Mouse (Mus musculus) inflammation-experienced regulatory T-cells, adult 16 weeks (primary cell): ENCODE results near the gene Drd4. TPM values are rescaled to one million over a fixed set of nuclear protein-coding genes. Genes with fewer than 3 reads are reported as not detected.

Experiments
- polyA plus RNA-seq: library from polyadenylated mRNA; unstranded; fragments of 100-300 nt; shearing (Covaris generic); gene quantifications from one replicate; pipeline ENCODE4 v1.2.1, GENCODE M21; 2017

The Drd4 gene
- polyA plus RNA-seq, result not detected

GRCm38 (mm10) chr7:141291921-141292582 is at the start of gene Drd4:
Gene Drd4 (plus strand): TSS chr7:141292006.

GRCm38 (mm10) chr7:141265739-141266561 is 25.9 kb upstream of the Drd4 start, which contains the start of gene Irf7:
Gene Irf7 (minus strand): TSS chr7:141266481.

GRCm38 (mm10) chr7:141276546-141276945 is 15.3 kb upstream of the Drd4 start, which contains the start of gene Cdhr5:
Gene Cdhr5 (minus strand): TSS chr7:141276786.

DNA sequence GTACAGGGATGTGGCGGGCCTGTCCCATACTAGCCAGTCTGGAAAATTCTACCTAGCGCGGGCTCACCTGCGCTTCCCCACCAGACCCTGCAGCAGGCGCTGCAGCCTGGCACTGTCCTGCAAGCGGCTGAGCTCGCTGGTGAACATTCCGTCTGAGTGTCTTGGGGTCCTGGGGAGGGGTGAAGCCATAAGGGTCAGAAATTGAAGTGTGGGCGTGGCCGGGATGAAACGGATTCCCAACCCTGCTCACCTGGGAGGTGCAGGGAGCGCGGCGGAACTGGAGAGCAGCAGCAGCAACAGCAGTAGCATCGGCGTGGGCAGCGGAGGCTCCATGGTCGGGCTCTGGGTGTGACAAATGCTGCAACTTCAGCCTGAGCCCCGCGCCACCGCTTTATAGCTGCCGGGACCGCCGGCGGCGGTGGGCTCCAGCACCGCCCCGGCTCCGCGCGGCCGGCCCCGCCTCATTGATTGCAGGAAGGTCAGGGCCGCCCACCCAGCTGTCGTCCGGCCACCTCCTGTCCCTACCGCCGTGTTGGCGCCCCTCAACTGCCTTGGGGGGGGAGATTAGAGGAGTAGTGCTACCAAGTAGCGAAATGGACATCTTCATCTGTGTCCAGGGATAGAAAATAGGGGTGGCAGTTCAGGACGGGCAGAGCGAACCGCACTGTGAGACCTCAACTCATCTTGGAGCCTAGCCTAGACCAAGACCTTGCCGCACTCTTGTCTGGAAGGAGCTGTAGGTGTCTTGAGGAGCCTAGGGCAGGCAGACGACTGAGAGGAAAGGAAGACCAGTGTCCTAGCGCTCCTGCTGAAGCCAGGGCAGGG is 12.8 kb upstream of the Drd4 start, which contains the start of gene Sct:
Gene Sct (minus strand): TSS at position 368 of the 825 bp plus-strand sequence.

GRCm38 (mm10) chr7:141327469-141328372 is 35.9 kb downstream of the Drd4 start, which contains the start of the genes Deaf1 and Tmem80:
Gene Deaf1 (minus strand): TSS chr7:141327690.
Gene Tmem80 (plus strand): TSS chr7:141327739.

GRCm38 (mm10) chr7:141338576-141339131 is 46.8 kb downstream of the Drd4 start, which contains the start of gene Eps8l2:
Gene Eps8l2 (plus strand): TSS chr7:141338880.

Other genes starting within 250 kb of the Drd4 start
- gene B4galnt4, start 230.9 kb upstream of the Drd4 start, polyA plus RNA-seq, result 21.9 TPM
- gene Pkp3, start 213.8 kb upstream of the Drd4 start, polyA plus RNA-seq, result 422 TPM
- gene Sigirr, start 191.4 kb upstream of the Drd4 start, polyA plus RNA-seq, result 261 TPM
- 0.24 TPM for gene Ano9, start 174.2 kb upstream of the Drd4 start, polyA plus RNA-seq
- 19.3 TPM for gene Ptdss2, start 169.6 kb upstream of the Drd4 start, polyA plus RNA-seq
- 165 TPM for gene Rnh1, start 119.1 kb upstream of the Drd4 start, polyA plus RNA-seq
- 3.5 TPM for gene Hras, start 98.0 kb upstream of the Drd4 start, polyA plus RNA-seq
- gene Lrrc56, start 97.8 kb upstream of the Drd4 start, polyA plus RNA-seq, result 3.5 TPM
- 15.4 TPM for gene Lmntd2, start 77.9 kb upstream of the Drd4 start, polyA plus RNA-seq
- gene Rassf7, start 76.1 kb upstream of the Drd4 start, polyA plus RNA-seq, result 24.4 TPM
- 133 TPM for gene Phrf1, start 63.2 kb upstream of the Drd4 start, polyA plus RNA-seq
- 111 TPM for gene Irf7, start 25.5 kb upstream of the Drd4 start, polyA plus RNA-seq
- gene Cdhr5, start 15.2 kb upstream of the Drd4 start, polyA plus RNA-seq, result not detected
- not detected for gene Sct, start 12.9 kb upstream of the Drd4 start, polyA plus RNA-seq
- 15.6 TPM for gene Deaf1, start 35.7 kb downstream of the Drd4 start, polyA plus RNA-seq
- 41.9 TPM for gene Tmem80, start 35.7 kb downstream of the Drd4 start, polyA plus RNA-seq
- not detected for gene Eps8l2, start 46.9 kb downstream of the Drd4 start, polyA plus RNA-seq
- gene Taldo1, start 100.2 kb downstream of the Drd4 start, polyA plus RNA-seq, result 342 TPM
- gene Gatd1, start 122.1 kb downstream of the Drd4 start, polyA plus RNA-seq, result 85.0 TPM
- 0.56 TPM for gene Cend1, start 137.5 kb downstream of the Drd4 start, polyA plus RNA-seq
- gene Slc25a22, start 145.9 kb downstream of the Drd4 start, polyA plus RNA-seq, result 82.4 TPM
- 14.5 TPM for gene Pidd1, start 152.0 kb downstream of the Drd4 start, polyA plus RNA-seq
- gene Rplp2, start 155.4 kb downstream of the Drd4 start, polyA plus RNA-seq, result 1,588 TPM
- gene Pnpla2, start 163.2 kb downstream of the Drd4 start, polyA plus RNA-seq, result 99.5 TPM
- gene Cracr2b, start 169.1 kb downstream of the Drd4 start, polyA plus RNA-seq, result not detected
- gene Cd151, start 175.4 kb downstream of the Drd4 start, polyA plus RNA-seq, result 8.9 TPM
- gene Polr2l, start 183.1 kb downstream of the Drd4 start, polyA plus RNA-seq, result 31.5 TPM
- gene Tspan4, start 183.2 kb downstream of the Drd4 start, polyA plus RNA-seq, result 3.8 TPM
- gene Chid1, start 247.9 kb downstream of the Drd4 start, polyA plus RNA-seq, result 24.9 TPM